Mouse (Mus musculus): Measurements from ENCODE around the gene Vmn1r85.

Gene Vmn1r85

GRCm38 (mm10) chr7:13037901-13038555 lies 56.9 kb downstream of the Vmn1r85 start, which contains the start of gene Ube2m:
Gene Ube2m, minus strand, starts transcription at chr7:13038275.
- DNase-seq (ENCODE audit: low spot score in 2 of 2), result peak; percentile 98 to 100

DNA sequence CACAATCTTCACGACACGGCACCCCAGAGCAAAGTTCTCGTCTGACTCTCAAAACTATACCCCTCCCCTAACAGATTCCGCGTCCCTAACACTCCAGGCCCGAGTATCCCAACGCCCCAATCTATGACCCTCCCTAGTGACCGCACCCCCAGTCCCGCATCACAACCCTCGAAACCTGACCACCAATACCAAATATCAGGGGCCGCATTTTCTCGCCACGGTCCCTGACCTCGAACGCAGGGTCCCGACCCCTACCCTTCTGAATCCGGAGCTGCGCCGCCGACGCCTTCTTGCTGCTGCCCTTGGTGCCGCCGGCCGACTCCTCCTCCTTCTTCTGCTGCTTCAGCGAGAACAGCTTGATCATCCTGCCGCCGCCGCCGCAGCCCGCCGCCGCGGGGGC lies 57.6 kb downstream of the Vmn1r85 start:
- peak in 1 of 2 experiments; percentile 60 for DNase-seq (ENCODE audit: low spot score in 2 of 2)

DNA sequence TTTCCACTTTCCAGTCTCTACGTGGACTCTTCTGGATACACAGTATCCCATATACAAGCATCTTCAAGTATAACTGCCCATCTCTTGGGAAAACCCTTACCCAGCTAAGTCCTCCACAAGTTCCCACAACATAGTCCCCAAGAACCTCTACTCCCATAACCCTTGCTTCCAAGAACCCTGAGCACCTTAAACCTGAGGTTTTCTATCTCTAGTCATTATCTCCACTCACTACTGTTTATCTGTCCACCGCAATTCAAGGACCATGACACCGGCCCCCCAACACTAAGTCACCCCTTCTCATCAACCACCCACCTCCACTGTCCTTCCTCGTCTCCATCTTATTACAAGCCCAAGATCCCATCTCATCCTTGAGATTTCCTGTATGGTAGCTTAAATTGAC lies 58.2 kb downstream of the Vmn1r85 start:
- DNase-seq (ENCODE audit: low spot score in 2 of 2), result no peak

GRCm38 (mm10) chr7:13035211-13035855 lies 59.6 kb downstream of the Vmn1r85 start:
- DNase-seq (ENCODE audit: low spot score in 2 of 2), result no peak

GRCm38 (mm10) chr7:13034148-13034977 lies 60.6 kb downstream of the Vmn1r85 start, which contains the start of gene Chmp2a:
Gene Chmp2a, minus strand, starts transcription at chr7:13034807.
- DNase-seq (ENCODE audit: low spot score in 2 of 2), result peak; percentile 96 to 98

- no peak for DNase-seq (ENCODE audit: low spot score in 2 of 2)
Measured at GRCm38 (mm10) chr7:13033451-13034147, 61.4 kb downstream of the Vmn1r85 start.
